Mouse (Mus musculus): Measurements from ENCODE around the gene AC124502.3. TPM values are rescaled to one million over a fixed set of nuclear protein-coding genes. Genes with fewer than 3 reads are reported as not detected.
"Not testable (repeated sequence)": the region's sequence is repeated elsewhere in the genome, so short reads cannot be mapped to it uniquely, and the experiment has no call there.

Gene AC124502.3
- polyA plus RNA-seq, 1 experiment from 2014 or later: 4.0 TPM

- H3K4me3 ChIP-seq: no peak overlapping the region
- WGBS: 67% methylated on average over 18 of the region's 18 CpGs
- H3K9ac ChIP-seq: no peak overlapping the region
- no peaks in the 10 kb centered on the region for H3K9me3 ChIP-seq (replicated peaks)
- no peak overlapping the region for H3K27ac ChIP-seq
- no peak for ATAC-seq (ENCODE audit: low FRiP score)
- no peaks in the 10 kb centered on the region for H3K36me3 ChIP-seq
- H3K4me2 ChIP-seq (replicated peaks): no peak overlapping the region
- H3K4me1 ChIP-seq: peaks cover 9% of the 10 kb centered on the region
- peaks cover 75% of the 10 kb centered on the region for H3K27me3 ChIP-seq
These were observed 43.3 kb downstream of the AC124502.3 start for GRCm38 (mm10) chr19:5082005-5082404.

GRCm38 (mm10) chr19:5082596-5082995, 43.9 kb downstream of the AC124502.3 start:
- H3K9me3 ChIP-seq (replicated peaks): no peaks in the 10 kb centered on the region
- 75% methylated on average over 24 of the region's 24 CpGs for WGBS

DNA sequence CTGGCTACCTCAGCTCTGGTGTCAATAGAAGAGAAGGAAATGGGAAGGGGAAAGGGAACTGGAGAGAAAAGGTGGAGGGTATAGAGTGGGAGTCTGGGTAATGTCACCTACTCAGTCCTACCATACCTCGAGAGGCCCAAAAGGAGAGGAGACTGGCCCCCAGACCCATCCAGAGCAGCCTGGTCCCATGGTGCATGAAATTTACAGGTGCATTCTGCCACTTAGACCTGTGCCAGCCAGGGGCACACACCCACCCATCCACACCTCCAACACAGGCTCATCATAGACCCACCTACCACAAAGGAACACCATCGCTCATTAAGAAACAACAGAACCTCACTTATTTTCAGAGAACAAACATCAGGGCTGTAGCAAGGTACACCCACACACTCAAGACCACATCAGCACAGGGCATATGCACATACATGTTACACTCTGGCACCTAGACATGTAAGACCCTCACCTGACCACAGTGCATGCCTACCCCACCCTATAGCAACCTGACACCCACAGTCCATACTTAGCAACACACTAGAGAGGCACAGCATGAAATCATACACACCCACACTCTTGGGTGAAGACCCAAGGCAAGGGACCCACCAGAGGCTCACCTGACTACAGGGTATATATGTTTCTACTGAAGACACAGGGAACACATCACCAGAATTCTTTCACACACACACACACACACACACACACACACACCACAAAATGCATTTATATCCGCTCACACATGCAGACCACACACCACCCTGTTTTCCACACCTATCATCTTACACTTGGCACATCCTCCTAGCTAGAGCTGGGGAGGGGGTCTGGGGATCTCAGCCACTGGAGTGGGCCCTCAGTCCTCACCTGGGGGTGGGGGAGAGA, 45.5 kb downstream of the AC124502.3 start:
- no peak for ATAC-seq (ENCODE audit: low FRiP score)
- peak overlapping the region; percentile 49 for H3K4me3 ChIP-seq
- H3K27ac ChIP-seq: no peak overlapping the region
- WGBS: 71% methylated on average over 3 of the region's 3 CpGs
- peaks cover 19% of the 10 kb centered on the region for H3K4me1 ChIP-seq
- H3K4me2 ChIP-seq (replicated peaks): peak overlapping the region; percentile 83
- H3K27me3 ChIP-seq: peaks cover 71% of the 10 kb centered on the region
- peak overlapping the region; percentile 63; the same call in 1 of the 2 replicates for H3K9ac ChIP-seq
- no peaks in the 10 kb centered on the region for H3K9me3 ChIP-seq (replicated peaks)
- no peaks in the 10 kb centered on the region for H3K36me3 ChIP-seq

More at GRCm38 (mm10) chr19:5082596-5082995, 43.9 kb downstream of the AC124502.3 start:
- Histone ChIP-seq H3K27ac (no peak overlapping the region), H3K9ac (no peak overlapping the region), H3K27me3 (peaks cover 75% of the 10 kb centered on the region), H3K4me2 (replicated peaks) (no peak overlapping the region), H3K4me3 (no peak overlapping the region), H3K4me1 (peaks cover 13% of the 10 kb centered on the region), H3K36me3 (no peaks in the 10 kb centered on the region)
- ATAC-seq (ENCODE audit: low FRiP score): no peak

DNA sequence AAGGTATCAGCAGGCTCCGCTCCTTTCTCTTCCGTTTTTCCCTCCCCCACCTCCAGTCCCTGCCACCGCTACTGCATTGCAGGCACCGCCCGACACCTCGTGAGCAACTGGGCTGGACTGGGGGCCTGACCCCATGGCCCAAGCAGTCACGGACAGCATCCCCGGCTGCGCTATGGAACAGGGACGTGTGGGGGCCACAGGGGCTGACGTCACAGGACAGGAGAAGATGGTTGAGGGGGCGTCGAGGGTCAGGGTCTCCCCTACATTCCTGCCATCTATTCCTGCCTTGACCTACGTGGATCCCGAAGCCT, 46.1 kb downstream of the AC124502.3 start:
- ATAC-seq (ENCODE audit: low FRiP score): no peak
- peak overlapping the region; percentile 63 for H3K9ac ChIP-seq
- no peak overlapping the region for H3K27ac ChIP-seq
- H3K27me3 ChIP-seq: peaks cover 68% of the 10 kb centered on the region
- peaks cover 23% of the 10 kb centered on the region for H3K4me1 ChIP-seq
- WGBS: 4% methylated on average over 15 of the region's 15 CpGs
- H3K4me2 ChIP-seq (replicated peaks): peak overlapping the region; percentile 83
- H3K9me3 ChIP-seq (replicated peaks): no peaks in the 10 kb centered on the region
- H3K4me3 ChIP-seq: peak overlapping the region; percentile 49
- 0 out of 2 replicates have a peak, but pooled peaks cover 2% of the 10 kb centered on the region for H3K36me3 ChIP-seq

- Histone ChIP-seq H3K4me1 (peaks cover 23% of the 10 kb centered on the region), H3K27ac (no peak within 1 kb of the TSS)
- under 1% methylated on average over 63 of the region's 69 CpGs for WGBS
These were observed 46.6 kb downstream of the AC124502.3 start, which contains the start of gene Tmem151a for GRCm38 (mm10) chr19:5085145-5085863. Gene Tmem151a, minus strand, starts transcription at chr19:5085531.

DNA sequence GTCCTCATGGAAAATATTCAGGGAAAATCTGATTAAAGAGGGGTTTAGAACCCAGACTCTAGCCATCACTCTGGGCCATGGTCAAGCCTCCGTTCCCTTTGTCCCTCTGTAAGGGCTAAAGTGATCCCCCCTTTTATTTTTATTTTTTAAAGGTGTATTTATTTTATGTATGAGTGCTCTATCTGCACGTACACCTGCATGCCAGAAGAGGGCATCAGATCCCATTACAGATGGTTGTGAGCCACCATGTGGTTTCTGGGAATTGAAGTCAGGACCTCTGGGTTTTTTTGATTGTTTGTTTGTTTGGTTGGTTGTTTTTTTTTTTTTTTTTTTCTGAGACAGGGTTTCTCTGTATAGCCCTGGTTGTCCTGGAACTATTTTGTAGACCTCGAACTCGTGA, 47.8 kb downstream of the AC124502.3 start:
- H3K27me3 ChIP-seq: peaks cover 51% of the 10 kb centered on the region
- H3K4me2 ChIP-seq (replicated peaks); ATAC-seq (ENCODE audit: low FRiP score): not testable (repeated sequence)

More at GRCm38 (mm10) chr19:5085145-5085863, 46.6 kb downstream of the AC124502.3 start, which contains the start of gene Tmem151a:
- Histone ChIP-seq H3K27me3 (peaks cover 63% of the 10 kb centered on the region), H3K4me3 (peak within 1 kb of the TSS; percentile 49), H3K4me2 (replicated peaks) (peak within 1 kb of the TSS; percentile 83), H3K9ac (peak within 1 kb of the TSS; percentile 63), H3K36me3 (peaks cover 5% of the 10 kb centered on the region; the same call in 1 of the 2 replicates), H3K9me3 (replicated peaks) (no peaks in the 10 kb centered on the region)
- no peak for ATAC-seq (ENCODE audit: low FRiP score)

GRCm38 (mm10) chr19:5087884-5088728, 49.4 kb downstream of the AC124502.3 start, which contains the start of gene Yif1a:
Gene Yif1a, plus strand, starts transcription at chr19:5088538.
- peak within 1 kb of the TSS; percentile 87 for H3K4me2 ChIP-seq (replicated peaks)
- WGBS: under 1% methylated on average over 58 of the region's 58 CpGs
- H3K4me1 ChIP-seq: peaks cover 25% of the 10 kb centered on the region
- H3K27me3 ChIP-seq: peaks cover 35% of the 10 kb centered on the region
- peak within 1 kb of the TSS; percentile 84 for H3K4me3 ChIP-seq
- ATAC-seq (ENCODE audit: low FRiP score): peak; percentile 92
- peaks cover 30% of the 10 kb centered on the region for H3K36me3 ChIP-seq
- peak within 1 kb of the TSS; percentile 79 for H3K9ac ChIP-seq
- H3K9me3 ChIP-seq (replicated peaks): no peaks in the 10 kb centered on the region
- H3K27ac ChIP-seq: peak within 1 kb of the TSS; percentile 85

More for the DNA sequence above, 47.8 kb downstream of the AC124502.3 start:
- H3K4me3 ChIP-seq; H3K27ac ChIP-seq; H3K9me3 ChIP-seq (replicated peaks); H3K9ac ChIP-seq: not testable (repeated sequence)
- WGBS: 58% methylated on average over 4 of the region's 4 CpGs
- Histone ChIP-seq H3K4me1 (peaks cover 23% of the 10 kb centered on the region), H3K36me3 (peaks cover 15% of the 10 kb centered on the region)

- Histone ChIP-seq H3K4me2 (replicated peaks) (peak overlapping the region; percentile 87), H3K27me3 (peaks cover 23% of the 10 kb centered on the region), H3K4me3 (peak overlapping the region; percentile 84), H3K9me3 (replicated peaks) (no peaks in the 10 kb centered on the region), H3K27ac (no peak overlapping the region), H3K4me1 (peaks cover 35% of the 10 kb centered on the region), H3K9ac (peak overlapping the region; percentile 79; the same call in 1 of the 2 replicates), H3K36me3 (peaks cover 37% of the 10 kb centered on the region)
- no peak for ATAC-seq (ENCODE audit: low FRiP score)
- 91% methylated on average over 4 of the region's 4 CpGs for WGBS
These were observed 50.6 kb downstream of the AC124502.3 start for GRCm38 (mm10) chr19:5089324-5089723.

DNA sequence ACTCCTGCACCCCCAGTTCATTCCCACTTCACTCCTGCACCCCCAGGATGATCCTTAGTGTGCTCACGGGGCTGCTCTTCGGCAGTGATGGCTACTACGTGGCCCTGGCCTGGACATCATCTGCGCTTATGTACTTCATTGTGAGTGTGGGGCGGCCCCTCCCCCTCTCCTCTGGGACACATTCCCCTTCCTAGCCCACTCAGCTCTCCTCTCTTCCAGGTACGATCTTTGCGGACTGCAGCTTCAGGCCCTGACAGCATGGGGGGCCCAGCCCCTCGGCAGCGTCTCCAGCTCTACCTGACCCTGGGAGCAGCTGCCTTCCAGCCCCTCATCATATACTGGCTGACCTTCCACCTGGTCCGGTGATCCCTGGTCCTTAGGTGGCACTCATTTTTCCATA, 53.4 kb downstream of the AC124502.3 start:
- Histone ChIP-seq H3K27me3 (no peaks in the 10 kb centered on the region), H3K4me3 (no peak overlapping the region), H3K4me2 (replicated peaks) (no peak overlapping the region), H3K9me3 (replicated peaks) (no peaks in the 10 kb centered on the region), H3K4me1 (peaks cover 54% of the 10 kb centered on the region), H3K27ac (no peak overlapping the region), H3K36me3 (peaks cover 37% of the 10 kb centered on the region), H3K9ac (no peak overlapping the region)
- no peak for ATAC-seq (ENCODE audit: low FRiP score)
- 85% methylated on average over 10 of the region's 10 CpGs for WGBS

GRCm38 (mm10) chr19:5093481-5094242, 55.0 kb downstream of the AC124502.3 start:
- peak overlapping the region; percentile 94; the same call in 1 of the 2 replicates for H3K27ac ChIP-seq
- peak overlapping the region; percentile 49 for H3K9ac ChIP-seq
- H3K27me3 ChIP-seq: no peaks in the 10 kb centered on the region
- WGBS: 73% methylated on average over 12 of the region's 12 CpGs
- H3K9me3 ChIP-seq (replicated peaks): no peaks in the 10 kb centered on the region
- ATAC-seq (ENCODE audit: low FRiP score): no peak
- peaks cover 37% of the 10 kb centered on the region for H3K36me3 ChIP-seq
- H3K4me2 ChIP-seq (replicated peaks): peak overlapping the region; percentile 93
- H3K4me1 ChIP-seq: peaks cover 58% of the 10 kb centered on the region
- H3K4me3 ChIP-seq: peak overlapping the region; percentile 81; the same call in 1 of the 2 replicates

- under 1% methylated on average over 21 of the region's 21 CpGs for WGBS
These were observed 55.5 kb downstream of the AC124502.3 start for GRCm38 (mm10) chr19:5094243-5094632.

More at GRCm38 (mm10) chr19:5094243-5094632, 55.5 kb downstream of the AC124502.3 start:
- Histone ChIP-seq H3K4me3 (peak overlapping the region; percentile 81), H3K9ac (peak overlapping the region; percentile 49; the same call in 1 of the 2 replicates), H3K4me1 (peaks cover 59% of the 10 kb centered on the region), H3K36me3 (peaks cover 37% of the 10 kb centered on the region), H3K27ac (peak overlapping the region; percentile 94), H3K27me3 (no peaks in the 10 kb centered on the region), H3K9me3 (replicated peaks) (no peaks in the 10 kb centered on the region), H3K4me2 (replicated peaks) (peak overlapping the region; percentile 93)
- ATAC-seq (ENCODE audit: low FRiP score): peak; percentile 65
